Mouse (Mus musculus) neural tube, embryonic 12.5 days (tissue): ENCODE measurements around the gene Fgd2. TPM values are rescaled to one million over a fixed set of nuclear protein-coding genes. Genes with fewer than 3 reads are reported as not detected.

Source experiments
- ATAC-seq: fragments of 200-750 bp; cut with Nextera tagmentation; 2 replicates; pipeline ENCODE4 v1.8.0; 2017; ENCODE audit warnings: low read depth, mild to moderate bottlenecking, moderate TSS enrichment, moderate library complexity; ENCODE audit not compliant: low FRiP score
- H3K27ac ChIP-seq: fragments of 300-500 bp; sonication (generic); 2 replicates; pipeline ENCODE4 v1.5.1; 2016
- H3K27me3 ChIP-seq: fragments of 300-500 bp; sonication (generic); replicated peaks from 2 replicates; pipeline ENCODE4 v1.6.1; 2016; ENCODE audit warnings: mild to moderate bottlenecking
- H3K36me3 ChIP-seq: fragments of 300-500 bp; sonication (generic); 2 replicates; pipeline ENCODE4 v1.6.1; 2016; ENCODE audit warnings: mild to moderate bottlenecking
- H3K4me1 ChIP-seq: fragments of 300-500 bp; sonication (generic); 2 replicates; pipeline ENCODE4 v1.6.1; 2016
- H3K4me2 ChIP-seq: fragments of 300-500 bp; sonication (generic); replicated peaks from 2 replicates; pipeline ENCODE4 v1.6.1; 2016; ENCODE audit warnings: mild to moderate bottlenecking
- H3K4me3 ChIP-seq: fragments of 300-500 bp; sonication (generic); 2 replicates; pipeline ENCODE4 v1.5.1; 2016
- H3K9ac ChIP-seq: fragments of 300-500 bp; sonication (generic); 2 replicates; pipeline ENCODE4 v1.6.1; 2016; ENCODE audit warnings: mild to moderate bottlenecking
- H3K9me3 ChIP-seq: fragments of 300-500 bp; sonication (generic); 2 replicates; pipeline ENCODE4 v1.6.1; 2016; ENCODE audit warnings: mild to moderate bottlenecking
- WGBS: fragments of 180-500 bp; shearing (Covaris S2); methylation state at CpG from one replicate; pipeline ENCODE4 v1.1.7; 2016; 5-methylcytosine and 5-hydroxymethylcytosine counted together
- polyA plus RNA-seq: library from polyadenylated mRNA; unstranded; fragments of >200 nt; fragmentation: Nextera tagmentation; extraction: Ambion mirVana; gene quantifications from 2 replicates; pipeline ENCODE4 v1.2.1, GENCODE M21; 2016

The Fgd2 gene
- polyA plus RNA-seq, 1 experiment from 2014 or later = 3.7 TPM

- no peaks in the 10 kb centered on the region for H3K36me3 ChIP-seq
- peak overlapping the region; percentile 56 for H3K9ac ChIP-seq
- no peaks in the 10 kb centered on the region for H3K27me3 ChIP-seq
- ATAC-seq = peak; percentile 52
- WGBS = 16% methylated on average over 5 of the region's 5 CpGs
- peak overlapping the region; percentile 65 for H3K4me2 ChIP-seq
- peak overlapping the region; percentile 99 for H3K27ac ChIP-seq
- H3K4me1 ChIP-seq = peaks cover 24% of the 10 kb centered on the region
- H3K9me3 ChIP-seq = no peaks in the 10 kb centered on the region
- no peak overlapping the region for H3K4me3 ChIP-seq
Observed at GRCm38 (mm10) chr17:29355461-29355840, 5.3 kb upstream of the Fgd2 start.

GRCm38 (mm10) chr17:29355841-29356478, 4.8 kb upstream of the Fgd2 start:
- Histone ChIP-seq H3K4me1 (peaks cover 28% of the 10 kb centered on the region), H3K27me3 (no peaks in the 10 kb centered on the region), H3K36me3 (no peaks in the 10 kb centered on the region), H3K9ac (peak overlapping the region; percentile 56), H3K4me3 (0 out of 2 replicates have a peak overlapping the region, but pooled peaks have one; percentile 23), H3K9me3 (no peaks in the 10 kb centered on the region), H3K4me2 (peak overlapping the region; percentile 65), H3K27ac (peak overlapping the region; percentile 99)
- peak; percentile 66 for ATAC-seq
- 13% methylated on average over 17 of the region's 17 CpGs for WGBS

GRCm38 (mm10) chr17:29356479-29356856, 4.2 kb upstream of the Fgd2 start:
- Histone ChIP-seq H3K4me1 (peaks cover 28% of the 10 kb centered on the region), H3K27ac (peak overlapping the region; percentile 99), H3K36me3 (no peaks in the 10 kb centered on the region), H3K9me3 (no peaks in the 10 kb centered on the region), H3K4me2 (peak overlapping the region; percentile 65), H3K27me3 (no peaks in the 10 kb centered on the region), H3K9ac (peak overlapping the region; percentile 56), H3K4me3 (peak overlapping the region; percentile 23)
- ATAC-seq = peak; percentile 95
- WGBS = under 1% methylated on average over 11 of the region's 11 CpGs

GRCm38 (mm10) chr17:29356882-29357281, 3.8 kb upstream of the Fgd2 start:
- Histone ChIP-seq H3K4me1 (peaks cover 28% of the 10 kb centered on the region), H3K27me3 (no peaks in the 10 kb centered on the region), H3K9me3 (no peaks in the 10 kb centered on the region), H3K9ac (peak overlapping the region; percentile 56), H3K4me3 (peak overlapping the region; percentile 23), H3K4me2 (peak overlapping the region; percentile 65), H3K27ac (peak overlapping the region; percentile 99), H3K36me3 (no peaks in the 10 kb centered on the region)
- ATAC-seq = peak; percentile 57
- WGBS = 7% methylated on average over 9 of the region's 9 CpGs

- H3K4me3 ChIP-seq = no peak overlapping the region
- no peak for ATAC-seq
- no peaks in the 10 kb centered on the region for H3K9me3 ChIP-seq
- H3K4me2 ChIP-seq = no peak overlapping the region
- H3K27me3 ChIP-seq = no peaks in the 10 kb centered on the region
- no peak overlapping the region for H3K9ac ChIP-seq
- H3K4me1 ChIP-seq = peaks cover 28% of the 10 kb centered on the region
- no peak overlapping the region for H3K27ac ChIP-seq
- no peaks in the 10 kb centered on the region for H3K36me3 ChIP-seq
- WGBS = 72% methylated on average over 3 of the region's 3 CpGs
Observed at GRCm38 (mm10) chr17:29358928-29359327, 1.8 kb upstream of the Fgd2 start.

- 61% methylated on average over 8 of the region's 8 CpGs for WGBS
- Histone ChIP-seq H3K27ac (no peak overlapping the region), H3K4me2 (no peak overlapping the region), H3K9ac (no peak overlapping the region), H3K9me3 (no peaks in the 10 kb centered on the region), H3K4me3 (no peak overlapping the region), H3K27me3 (no peaks in the 10 kb centered on the region), H3K4me1 (peaks cover 6% of the 10 kb centered on the region), H3K36me3 (no peaks in the 10 kb centered on the region)
- ATAC-seq = no peak
Observed at GRCm38 (mm10) chr17:29361982-29362691, 1.4 kb downstream of the Fgd2 start.

GRCm38 (mm10) chr17:29363109-29363508, 2.4 kb downstream of the Fgd2 start:
- H3K9me3 ChIP-seq = no peaks in the 10 kb centered on the region
- H3K27ac ChIP-seq = no peak overlapping the region
- 0 out of 2 replicates have a peak, but pooled peaks cover 4% of the 10 kb centered on the region for H3K4me1 ChIP-seq
- no peak overlapping the region for H3K4me3 ChIP-seq
- no peak for ATAC-seq
- no peak overlapping the region for H3K9ac ChIP-seq
- H3K36me3 ChIP-seq = no peaks in the 10 kb centered on the region
- 84% methylated on average over 8 of the region's 8 CpGs for WGBS
- peaks cover 1% of the 10 kb centered on the region; the same call in 1 of the 2 replicates for H3K27me3 ChIP-seq
- H3K4me2 ChIP-seq = no peak overlapping the region

GRCm38 (mm10) chr17:29365105-29365621, 4.4 kb downstream of the Fgd2 start:
- H3K4me1 ChIP-seq = 0 out of 2 replicates have a peak, but pooled peaks cover 4% of the 10 kb centered on the region
- H3K27me3 ChIP-seq = peaks cover 6% of the 10 kb centered on the region; the same call in 1 of the 2 replicates
- 91% methylated on average over 13 of the region's 13 CpGs for WGBS
- H3K4me2 ChIP-seq = no peak overlapping the region
- no peak overlapping the region for H3K9ac ChIP-seq
- no peak overlapping the region for H3K4me3 ChIP-seq
- no peak overlapping the region for H3K27ac ChIP-seq
- H3K36me3 ChIP-seq = no peaks in the 10 kb centered on the region
- ATAC-seq = no peak
- no peaks in the 10 kb centered on the region for H3K9me3 ChIP-seq

GRCm38 (mm10) chr17:29368726-29369125, 8.0 kb downstream of the Fgd2 start:
- Histone ChIP-seq H3K27me3 (peaks cover 6% of the 10 kb centered on the region; the same call in 1 of the 2 replicates), H3K9me3 (no peaks in the 10 kb centered on the region), H3K9ac (no peak overlapping the region), H3K4me2 (no peak overlapping the region), H3K4me1 (0 out of 2 replicates have a peak, but pooled peaks cover 3% of the 10 kb centered on the region), H3K4me3 (no peak overlapping the region), H3K36me3 (no peaks in the 10 kb centered on the region), H3K27ac (no peak overlapping the region)
- ATAC-seq = no peak
- 18% methylated on average over 7 of the region's 7 CpGs for WGBS

- H3K4me3 ChIP-seq = no peak overlapping the region
- H3K4me1 ChIP-seq = 0 out of 2 replicates have a peak, but pooled peaks cover 3% of the 10 kb centered on the region
- no peak overlapping the region for H3K27ac ChIP-seq
- WGBS = 6% methylated on average over 5 of the region's 5 CpGs
- H3K36me3 ChIP-seq = no peaks in the 10 kb centered on the region
- peak; percentile 71 for ATAC-seq
- H3K4me2 ChIP-seq = 0 out of 2 replicates have a peak overlapping the region, but pooled peaks have one; percentile 5
- no peak overlapping the region for H3K9ac ChIP-seq
- H3K9me3 ChIP-seq = no peaks in the 10 kb centered on the region
- H3K27me3 ChIP-seq = peaks cover 6% of the 10 kb centered on the region; the same call in 1 of the 2 replicates
Observed at GRCm38 (mm10) chr17:29370984-29371723, 10.4 kb downstream of the Fgd2 start.

- H3K9ac ChIP-seq = no peak overlapping the region
- no peaks in the 10 kb centered on the region for H3K36me3 ChIP-seq
- H3K27ac ChIP-seq = no peak overlapping the region
- 0 out of 2 replicates have a peak, but pooled peaks cover under 1% of the 10 kb centered on the region for H3K4me1 ChIP-seq
- H3K9me3 ChIP-seq = no peaks in the 10 kb centered on the region
- H3K4me3 ChIP-seq = no peak overlapping the region
- 81% methylated on average over 10 of the region's 10 CpGs for WGBS
- no peaks in the 10 kb centered on the region for H3K27me3 ChIP-seq
- ATAC-seq = no peak
- H3K4me2 ChIP-seq = no peak overlapping the region
Observed at GRCm38 (mm10) chr17:29375871-29376270, 15.2 kb downstream of the Fgd2 start.

GRCm38 (mm10) chr17:29378056-29378455, 17.3 kb downstream of the Fgd2 start:
- Histone ChIP-seq H3K4me1 (no peaks in the 10 kb centered on the region), H3K9ac (no peak overlapping the region), H3K27me3 (no peaks in the 10 kb centered on the region), H3K4me2 (no peak overlapping the region), H3K27ac (no peak overlapping the region), H3K4me3 (no peak overlapping the region), H3K36me3 (no peaks in the 10 kb centered on the region), H3K9me3 (no peaks in the 10 kb centered on the region)
- no peak for ATAC-seq
- WGBS = 70% methylated on average over 8 of the region's 8 CpGs
